Mouse (Mus musculus) megakaryocyte, embryonic 14.5 days (primary cell): ENCODE data around the gene Banp. TPM values are rescaled to one million over a fixed set of nuclear protein-coding genes. Genes with fewer than 3 reads are reported as not detected.
A peak's percentile ranks its signal among the peaks of the same experiment; 100 is the strongest.

Experiments
- H3K27me3 ChIP-seq: replicated peaks from 2 replicates; pipeline ENCODE3; 2012; ENCODE audit warnings: inconsistent platforms
- H3K36me3 ChIP-seq: replicated peaks from 2 replicates; pipeline ENCODE3; 2012; ENCODE audit warnings: low read length, inconsistent platforms, mixed read lengths
- H3K4me1 ChIP-seq: 2 replicates; pipeline ENCODE4 v1.6.1; 2012; ENCODE audit warnings: inconsistent platforms
- H3K4me3 ChIP-seq: replicated peaks from 2 replicates; pipeline ENCODE3; 2012; ENCODE audit warnings: moderate library complexity, mild to moderate bottlenecking, inconsistent platforms
- H3K9me3 ChIP-seq: 2 replicates; pipeline ENCODE4 v1.6.1; 2012; ENCODE audit warnings: inconsistent platforms
- FLI1 ChIP-seq: IDR thresholded peaks from 2 replicates; pipeline ENCODE4 v1.6.1; 2012; ENCODE audit warnings: low read length, inconsistent platforms, mixed read lengths
- GATA1 ChIP-seq: IDR thresholded peaks from 3 replicates; pipeline ENCODE4 v1.6.1; 2012; ENCODE audit warnings: mixed read lengths, low read length, inconsistent platforms, borderline replicate concordance
- polyA plus RNA-seq: library from polyadenylated mRNA; stranded (reverse); fragments of >175 nt; gene quantifications from 2 replicates; pipeline ENCODE4 v1.2.3, GENCODE M21; 2012; ENCODE audit warnings: low replicate concordance; ENCODE audit not compliant: insufficient read depth

Banp gene
- polyA plus RNA-seq, 1 experiment, result 47.5 TPM

GRCm38 (mm10) chr8:122006688-122007484, 57.3 kb downstream of the Banp start:
- Histone ChIP-seq H3K4me1 (peaks cover 50% of the 10 kb centered on the region), H3K36me3 (peaks cover 96% of the 10 kb centered on the region), H3K4me3 (no peak overlapping the region), H3K27me3 (no peaks in the 10 kb centered on the region), H3K9me3 (no peaks in the 10 kb centered on the region)
- no peak for TF ChIP-seq GATA1
- TF ChIP-seq FLI1, result no peak

GRCm38 (mm10) chr8:122008395-122008794, 58.8 kb downstream of the Banp start:
- TF ChIP-seq FLI1, result no peak
- TF ChIP-seq GATA1, result no peak
- Histone ChIP-seq H3K4me1 (peaks cover 60% of the 10 kb centered on the region), H3K36me3 (peaks cover 96% of the 10 kb centered on the region), H3K9me3 (no peaks in the 10 kb centered on the region), H3K27me3 (no peaks in the 10 kb centered on the region), H3K4me3 (no peak overlapping the region)

- Histone ChIP-seq H3K27me3 (no peaks in the 10 kb centered on the region), H3K9me3 (no peaks in the 10 kb centered on the region), H3K4me3 (no peak overlapping the region), H3K4me1 (peaks cover 76% of the 10 kb centered on the region), H3K36me3 (peaks cover 95% of the 10 kb centered on the region)
- TF ChIP-seq FLI1, result no peak
- no peak for TF ChIP-seq GATA1
Observed at GRCm38 (mm10) chr8:122010638-122011037, 61.1 kb downstream of the Banp start.

GRCm38 (mm10) chr8:122011066-122011588, 61.6 kb downstream of the Banp start:
- Histone ChIP-seq H3K27me3 (no peaks in the 10 kb centered on the region), H3K4me1 (peaks cover 81% of the 10 kb centered on the region), H3K9me3 (no peaks in the 10 kb centered on the region), H3K36me3 (peaks cover 97% of the 10 kb centered on the region), H3K4me3 (no peak overlapping the region)
- no peak for TF ChIP-seq GATA1
- no peak for TF ChIP-seq FLI1

GRCm38 (mm10) chr8:122014606-122015005, 65.1 kb downstream of the Banp start:
- peaks cover 97% of the 10 kb centered on the region for H3K36me3 ChIP-seq
- no peak overlapping the region for H3K4me3 ChIP-seq
- H3K9me3 ChIP-seq, result no peaks in the 10 kb centered on the region
- peaks cover 76% of the 10 kb centered on the region for H3K4me1 ChIP-seq
- no peaks in the 10 kb centered on the region for H3K27me3 ChIP-seq
- TF ChIP-seq GATA1 (no peak), FLI1 (no peak)

GRCm38 (mm10) chr8:122018046-122018831, 68.7 kb downstream of the Banp start:
- no peak for TF ChIP-seq FLI1
- peaks cover 98% of the 10 kb centered on the region for H3K36me3 ChIP-seq
- H3K27me3 ChIP-seq, result no peaks in the 10 kb centered on the region
- peaks cover 82% of the 10 kb centered on the region for H3K4me1 ChIP-seq
- no peak overlapping the region for H3K4me3 ChIP-seq
- no peaks in the 10 kb centered on the region for H3K9me3 ChIP-seq

GRCm38 (mm10) chr8:122019162-122019561, 69.6 kb downstream of the Banp start:
- Histone ChIP-seq H3K4me1 (peaks cover 80% of the 10 kb centered on the region), H3K9me3 (no peaks in the 10 kb centered on the region), H3K27me3 (no peaks in the 10 kb centered on the region), H3K36me3 (peaks cover 98% of the 10 kb centered on the region), H3K4me3 (no peak overlapping the region)
- no peak for TF ChIP-seq FLI1
- no peak for TF ChIP-seq GATA1

- Histone ChIP-seq H3K36me3 (peaks cover 99% of the 10 kb centered on the region), H3K4me3 (no peak overlapping the region), H3K9me3 (no peaks in the 10 kb centered on the region), H3K27me3 (no peaks in the 10 kb centered on the region), H3K4me1 (peaks cover 70% of the 10 kb centered on the region)
- TF ChIP-seq FLI1, result no peak
- no peak for TF ChIP-seq GATA1
Observed at GRCm38 (mm10) chr8:122020050-122020771, 70.7 kb downstream of the Banp start.

GRCm38 (mm10) chr8:122021725-122022124, 72.2 kb downstream of the Banp start:
- TF ChIP-seq FLI1 (no peak), GATA1 (no peak)
- Histone ChIP-seq H3K4me3 (peak overlapping the region; percentile 23), H3K36me3 (peaks cover 99% of the 10 kb centered on the region), H3K4me1 (peaks cover 56% of the 10 kb centered on the region), H3K27me3 (no peaks in the 10 kb centered on the region), H3K9me3 (no peaks in the 10 kb centered on the region)

- H3K4me3 ChIP-seq, result peak overlapping the region; percentile 29
- peaks cover 56% of the 10 kb centered on the region for H3K4me1 ChIP-seq
- H3K9me3 ChIP-seq, result no peaks in the 10 kb centered on the region
- peaks cover 99% of the 10 kb centered on the region for H3K36me3 ChIP-seq
- TF ChIP-seq GATA1, result no peak
- no peak for TF ChIP-seq FLI1
- H3K27me3 ChIP-seq, result no peaks in the 10 kb centered on the region
Observed at GRCm38 (mm10) chr8:122022274-122022673, 72.7 kb downstream of the Banp start.
